Mouse (Mus musculus) gastrocnemius, postnatal 14 days (tissue): ENCODE measurements at regions not wholly inside any gene's neighbourhood (a gene's known extent, or its start where the extent isn't known, plus 50 kb on each side); places are given as distances from the start of the nearest gene placed in this dataset.
"Not testable (repeated sequence)": the region's sequence is repeated elsewhere in the genome, so short reads cannot be mapped to it uniquely, and the experiment has no call there.

Source experiments
- DNase-seq: peaks from one replicate; pipeline ENCODE4 v3.0.0; 2021; ENCODE audit warnings: mixed read lengths
- intact Hi-C: fragments of 180-260 bp; cut with DNase I; formaldehyde crosslinking; loops from one replicate; pipeline ENCODE4 v1.15.1; 2025; ENCODE audit warnings: low total_unique reads

DNA sequence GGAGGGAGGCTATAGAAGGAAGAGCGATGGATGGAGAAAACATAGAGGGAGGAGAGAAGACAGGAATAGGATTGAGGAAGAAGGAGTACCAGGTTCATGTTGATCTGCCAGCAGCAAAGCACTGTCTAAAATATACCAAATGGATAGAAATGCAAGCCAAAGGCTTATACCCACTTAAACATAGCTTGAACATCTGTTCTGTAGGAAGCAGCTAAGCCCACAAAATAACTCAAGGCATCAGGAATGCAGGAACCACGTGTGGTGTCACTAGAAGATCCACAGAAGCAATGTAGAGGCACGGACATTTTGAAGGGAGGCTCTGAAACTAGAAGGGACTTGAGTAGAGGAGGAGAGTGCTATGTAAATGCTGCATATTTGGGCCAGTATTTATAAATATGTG, 78.9 kb downstream of the Smgc start:
- DNase-seq, result no peak
- intact Hi-C loops, result no loop called here

DNA sequence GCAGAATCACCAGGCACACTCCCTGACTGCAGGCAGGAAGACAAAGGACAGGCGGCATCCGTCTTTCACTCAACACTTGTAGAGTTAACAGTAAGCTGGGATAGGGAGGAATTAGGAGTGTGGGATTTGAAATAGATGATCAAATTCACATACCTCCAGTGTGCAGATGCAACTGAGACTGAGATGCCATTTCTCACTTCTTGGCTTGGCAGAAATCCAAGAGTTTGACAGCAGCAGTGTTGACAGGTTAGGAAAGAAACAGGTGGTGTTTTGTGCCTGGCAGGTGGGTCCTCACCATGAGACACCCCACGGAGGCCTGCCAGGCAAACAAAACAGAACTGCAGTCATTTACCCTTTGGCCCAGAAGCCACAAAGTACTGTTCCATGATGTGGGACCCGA, 79.8 kb downstream of the Smgc start:
- DNase-seq, result no peak
- intact Hi-C loops, result no loop called here

DNA sequence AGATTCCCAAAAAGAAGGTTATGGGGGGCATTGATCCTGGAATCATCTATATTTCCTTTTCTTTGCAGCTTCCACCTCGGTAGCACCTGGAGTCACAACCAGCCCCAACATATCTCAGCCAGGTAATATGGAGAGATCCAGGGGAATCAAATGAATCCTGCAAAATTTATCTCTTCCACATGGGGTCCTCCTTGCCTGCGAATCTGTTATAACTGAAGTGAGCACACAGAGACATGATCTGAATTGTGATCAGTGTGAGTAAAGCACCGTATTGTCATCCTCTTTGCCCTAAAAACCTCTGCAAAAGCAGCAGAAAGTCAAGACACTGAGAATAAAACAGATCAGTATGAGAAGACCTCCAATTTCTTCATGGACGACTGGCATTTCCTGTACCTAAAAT, 86.5 kb downstream of the Smgc start:
- intact Hi-C loops, result no loop called here
- no peak for DNase-seq

GRCm38 (mm10) chr15:91927492-91927891, 89.4 kb downstream of the Smgc start:
- no peak for DNase-seq
- intact Hi-C loops, result no loop called here

DNA sequence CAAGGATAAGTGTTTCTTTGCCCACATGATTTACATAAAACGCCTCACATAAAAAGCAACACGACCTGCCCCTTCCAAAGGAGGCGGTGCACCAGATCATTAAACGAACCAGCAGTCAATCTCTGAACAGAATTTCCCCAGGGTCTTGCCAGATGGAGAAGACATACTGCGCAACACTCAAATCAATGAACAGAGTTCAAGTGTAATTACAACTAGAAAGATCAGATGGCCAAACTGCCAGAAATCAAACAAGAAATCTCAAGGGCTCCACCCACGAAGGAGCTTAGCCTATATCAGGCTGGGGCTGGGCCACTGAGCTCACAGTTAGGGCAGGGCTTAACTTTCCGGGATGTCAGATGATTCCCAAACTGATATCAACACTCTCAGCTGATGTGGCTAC, 90.4 kb downstream of the Smgc start:
- intact Hi-C loops, result no loop called here
- no peak for DNase-seq

DNA sequence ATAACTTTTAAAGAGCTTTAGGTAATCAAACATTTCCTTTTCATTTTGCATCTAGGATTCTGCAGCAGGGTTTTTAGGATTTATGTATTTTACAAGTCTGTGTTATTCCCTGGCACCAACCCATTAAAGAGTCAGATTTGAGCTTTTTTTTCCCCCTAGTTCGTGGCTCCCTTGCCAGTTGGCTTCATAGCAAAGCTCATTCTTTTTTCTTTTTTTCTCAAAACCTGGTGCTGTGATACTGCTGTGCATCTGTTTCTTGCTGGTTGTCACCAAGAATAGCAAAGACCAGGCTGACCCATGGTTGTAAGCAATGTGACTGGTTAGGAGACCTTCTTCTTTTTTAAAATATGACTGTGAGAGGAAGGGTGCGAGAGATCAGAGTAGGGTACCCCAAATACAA, 93.7 kb upstream of the Cntn1 start:
- DNase-seq, result no peak
- intact Hi-C loops, result no loop called here

- intact Hi-C loops, result no loop called here
- DNase-seq, result no peak
These were observed 85.8 kb upstream of the Cntn1 start for GRCm38 (mm10) chr15:91965172-91965571.

- peak; percentile 32 for DNase-seq
- intact Hi-C loops, result no loop called here
These were observed 81.6 kb upstream of the Cntn1 start for GRCm38 (mm10) chr15:91969378-91969777.

- no peak for DNase-seq
- intact Hi-C loops, result loop anchor here (5.0 kb wide), 1 partner anchor 261 kb away; no protein-coding TSS in a partner anchor
These were observed 79.6 kb upstream of the Cntn1 start for GRCm38 (mm10) chr15:91971411-91971810.

- intact Hi-C loops, result loop anchor here (5.0 kb wide), 1 partner anchor 260 kb away; no protein-coding TSS in a partner anchor
- DNase-seq, result no peak
These were observed 79.1 kb upstream of the Cntn1 start for GRCm38 (mm10) chr15:91971846-91972245.

DNA sequence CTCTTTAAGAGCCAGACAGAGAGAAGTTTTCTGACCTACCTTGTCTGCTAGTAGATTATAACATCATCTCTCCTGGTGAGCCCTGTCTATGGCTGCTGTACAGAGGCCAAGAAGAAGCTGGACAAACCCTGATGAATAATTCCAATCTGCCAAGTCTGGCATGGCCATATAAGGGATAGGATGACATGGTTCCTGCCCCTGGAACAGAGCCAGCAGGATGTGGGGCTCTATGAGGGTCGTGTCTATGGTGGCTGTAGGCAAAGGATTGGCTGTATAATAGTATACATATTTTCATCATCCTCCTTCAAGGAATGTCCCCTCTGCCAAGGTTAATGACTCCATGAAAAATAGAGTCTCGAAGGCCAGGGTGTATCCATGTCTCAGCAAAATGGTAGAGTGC, 75.4 kb upstream of the Cntn1 start:
- no peak for DNase-seq
- intact Hi-C loops, result no loop called here

- intact Hi-C loops, DNase-seq: not testable (repeated sequence)
These were observed 67.8 kb upstream of the Cntn1 start for GRCm38 (mm10) chr15:91983186-91983585.

GRCm38 (mm10) chr15:92000086-92000485, 50.9 kb upstream of the Cntn1 start:
- DNase-seq, result peak; percentile 5
- intact Hi-C loops, result no loop called here
